Mouse (Mus musculus): ENCODE results near the gene AC131692.1. TPM values are rescaled to one million over a fixed set of nuclear protein-coding genes. Genes with fewer than 3 reads are reported as not detected.

AC131692.1 gene
- polyA plus RNA-seq, 1 experiment from 2014 or later, result 0.27 TPM

- Histone ChIP-seq H3K4me2 (peak overlapping the region; percentile 69), H3K27me3 (ENCODE audit: control insufficient read depth, insufficient read depth, low read length) (no peaks in the 10 kb centered on the region), H3K27ac (ENCODE audit: low read depth, low read length) (no peak overlapping the region), H3K4me1 (ENCODE audit: control insufficient read depth, insufficient read depth, low read length) (peaks cover 18% of the 10 kb centered on the region), H3K9ac (ENCODE audit: low read length) (peak overlapping the region; percentile 94), H3K9me3 (ENCODE audit: control insufficient read depth, low read length) (no peaks in the 10 kb centered on the region), H3K4me3 (ENCODE audit: low read depth, low read length) (peak overlapping the region; percentile 84), H3K36me3 (ENCODE audit: control insufficient read depth, insufficient read depth, low read length) (peaks cover 22% of the 10 kb centered on the region)
- no peak for ATAC-seq (ENCODE audit: low FRiP score)
- no peak for DNase-seq (ENCODE audit: low spot score, missing footprints)
- WGBS, result 61% methylated on average over 4 of the region's 4 CpGs
Measured at GRCm38 (mm10) chr19:6056696-6057095, 37.5 kb upstream of the AC131692.1 start.

- peak within 1 kb of the TSS; percentile 94 for H3K9ac ChIP-seq (ENCODE audit: low read length)
- peaks cover 26% of the 10 kb centered on the region for H3K4me1 ChIP-seq (ENCODE audit: control insufficient read depth, insufficient read depth, low read length)
- H3K27ac ChIP-seq (ENCODE audit: low read depth, low read length), result peak within 1 kb of the TSS; percentile 54; the same call in 1 of the 2 replicates
- DNase-seq (ENCODE audit: low spot score, missing footprints), result peak; percentile 100
- peak; percentile 86 for ATAC-seq (ENCODE audit: low FRiP score)
- peak within 1 kb of the TSS; percentile 69 for H3K4me2 ChIP-seq
- peak within 1 kb of the TSS; percentile 84 for H3K4me3 ChIP-seq (ENCODE audit: low read depth, low read length)
- no peaks in the 10 kb centered on the region for H3K9me3 ChIP-seq (ENCODE audit: control insufficient read depth, low read length)
- peaks cover 16% of the 10 kb centered on the region for H3K36me3 ChIP-seq (ENCODE audit: control insufficient read depth, insufficient read depth, low read length)
- under 1% methylated on average over 63 of the region's 63 CpGs for WGBS
- no peaks in the 10 kb centered on the region for H3K27me3 ChIP-seq (ENCODE audit: control insufficient read depth, insufficient read depth, low read length)
Measured at GRCm38 (mm10) chr19:6057313-6058096, 36.7 kb upstream of the AC131692.1 start, which contains the start of the genes Mrpl49 and Fau. Gene Mrpl49, minus strand, starts transcription at chr19:6057785. Gene Fau, plus strand, starts transcription at chr19:6057844.

GRCm38 (mm10) chr19:6058513-6058912 is 35.7 kb upstream of the AC131692.1 start:
- DNase-seq (ENCODE audit: low spot score, missing footprints) (no peak), ATAC-seq (ENCODE audit: low FRiP score) (no peak)
- Histone ChIP-seq H3K36me3 (ENCODE audit: control insufficient read depth, insufficient read depth, low read length) (peaks cover 9% of the 10 kb centered on the region), H3K9ac (ENCODE audit: low read length) (peak overlapping the region; percentile 94), H3K4me1 (ENCODE audit: control insufficient read depth, insufficient read depth, low read length) (peaks cover 29% of the 10 kb centered on the region), H3K27ac (ENCODE audit: low read depth, low read length) (no peak overlapping the region; the same call in 1 of the 2 replicates), H3K4me3 (ENCODE audit: low read depth, low read length) (peak overlapping the region; percentile 84), H3K9me3 (ENCODE audit: control insufficient read depth, low read length) (no peaks in the 10 kb centered on the region), H3K4me2 (peak overlapping the region; percentile 69), H3K27me3 (ENCODE audit: control insufficient read depth, insufficient read depth, low read length) (no peaks in the 10 kb centered on the region)
- WGBS, result 43% methylated on average over 5 of the region's 5 CpGs

GRCm38 (mm10) chr19:6058966-6059365 is 35.3 kb upstream of the AC131692.1 start:
- peaks cover 29% of the 10 kb centered on the region for H3K4me1 ChIP-seq (ENCODE audit: control insufficient read depth, insufficient read depth, low read length)
- no peak overlapping the region for H3K27ac ChIP-seq (ENCODE audit: low read depth, low read length)
- ATAC-seq (ENCODE audit: low FRiP score), result no peak
- DNase-seq (ENCODE audit: low spot score, missing footprints), result no peak
- H3K27me3 ChIP-seq (ENCODE audit: control insufficient read depth, insufficient read depth, low read length), result no peaks in the 10 kb centered on the region
- H3K4me3 ChIP-seq (ENCODE audit: low read depth, low read length), result peak overlapping the region; percentile 84; the same call in 1 of the 2 replicates
- peak overlapping the region; percentile 69 for H3K4me2 ChIP-seq
- no peaks in the 10 kb centered on the region for H3K9me3 ChIP-seq (ENCODE audit: control insufficient read depth, low read length)
- 85% methylated on average over 5 of the region's 5 CpGs for WGBS
- H3K36me3 ChIP-seq (ENCODE audit: control insufficient read depth, insufficient read depth, low read length), result peaks cover 7% of the 10 kb centered on the region
- H3K9ac ChIP-seq (ENCODE audit: low read length), result no peak overlapping the region

GRCm38 (mm10) chr19:6061021-6061533 is 33.1 kb upstream of the AC131692.1 start, which contains the start of gene Znhit2:
Gene Znhit2, plus strand, starts transcription at chr19:6061192.
- Histone ChIP-seq H3K36me3 (ENCODE audit: control insufficient read depth, insufficient read depth, low read length) (peaks cover 2% of the 10 kb centered on the region; the same call in 1 of the 2 replicates), H3K4me1 (ENCODE audit: control insufficient read depth, insufficient read depth, low read length) (peaks cover 30% of the 10 kb centered on the region), H3K27ac (ENCODE audit: low read depth, low read length) (peak within 1 kb of the TSS; percentile 92), H3K27me3 (ENCODE audit: control insufficient read depth, insufficient read depth, low read length) (no peaks in the 10 kb centered on the region), H3K9me3 (ENCODE audit: control insufficient read depth, low read length) (no peaks in the 10 kb centered on the region), H3K4me3 (ENCODE audit: low read depth, low read length) (peak within 1 kb of the TSS; percentile 86), H3K9ac (ENCODE audit: low read length) (peak within 1 kb of the TSS; percentile 95), H3K4me2 (peak within 1 kb of the TSS; percentile 93)
- ATAC-seq (ENCODE audit: low FRiP score), result peak; percentile 67
- peak; percentile 98 for DNase-seq (ENCODE audit: low spot score, missing footprints)
- WGBS, result under 1% methylated on average over 58 of the region's 58 CpGs

- Histone ChIP-seq H3K9me3 (ENCODE audit: control insufficient read depth, low read length) (no peaks in the 10 kb centered on the region), H3K27me3 (ENCODE audit: control insufficient read depth, insufficient read depth, low read length) (no peaks in the 10 kb centered on the region), H3K27ac (ENCODE audit: low read depth, low read length) (peak overlapping the region; percentile 92), H3K4me2 (peak overlapping the region; percentile 93), H3K9ac (ENCODE audit: low read length) (peak overlapping the region; percentile 95), H3K36me3 (ENCODE audit: control insufficient read depth, insufficient read depth, low read length) (peaks cover 2% of the 10 kb centered on the region; the same call in 1 of the 2 replicates), H3K4me3 (ENCODE audit: low read depth, low read length) (peak overlapping the region; percentile 86), H3K4me1 (ENCODE audit: control insufficient read depth, insufficient read depth, low read length) (peaks cover 31% of the 10 kb centered on the region)
- ATAC-seq (ENCODE audit: low FRiP score) (no peak), DNase-seq (ENCODE audit: low spot score, missing footprints) (peak; percentile 94)
- WGBS, result 1% methylated on average over 44 of the region's 44 CpGs
Measured at GRCm38 (mm10) chr19:6061641-6062302, 32.4 kb upstream of the AC131692.1 start.

GRCm38 (mm10) chr19:6062418-6062817 is 31.8 kb upstream of the AC131692.1 start:
- whole genome bisulfite sequencing, result 73% methylated on average over 5 of the region's 5 CpGs
- H3K27me3 ChIP-seq (ENCODE audit: control insufficient read depth, insufficient read depth, low read length), result no peaks in the 10 kb centered on the region
- H3K9me3 ChIP-seq (ENCODE audit: control insufficient read depth, low read length), result no peaks in the 10 kb centered on the region
- H3K36me3 ChIP-seq (ENCODE audit: control insufficient read depth, insufficient read depth, low read length), result peaks cover 2% of the 10 kb centered on the region; the same call in 1 of the 2 replicates
- H3K27ac ChIP-seq (ENCODE audit: low read depth, low read length), result no peak overlapping the region
- ATAC-seq (ENCODE audit: low FRiP score) (no peak), DNase-seq (ENCODE audit: low spot score, missing footprints) (no peak)
- H3K4me3 ChIP-seq (ENCODE audit: low read depth, low read length), result peak overlapping the region; percentile 86
- peak overlapping the region; percentile 93 for H3K4me2 ChIP-seq
- peaks cover 34% of the 10 kb centered on the region for H3K4me1 ChIP-seq (ENCODE audit: control insufficient read depth, insufficient read depth, low read length)
- peak overlapping the region; percentile 95 for H3K9ac ChIP-seq (ENCODE audit: low read length)

GRCm38 (mm10) chr19:6063081-6063480 is 31.1 kb upstream of the AC131692.1 start:
- Histone ChIP-seq H3K27me3 (ENCODE audit: control insufficient read depth, insufficient read depth, low read length) (no peaks in the 10 kb centered on the region), H3K27ac (ENCODE audit: low read depth, low read length) (no peak overlapping the region), H3K4me1 (ENCODE audit: control insufficient read depth, insufficient read depth, low read length) (peaks cover 37% of the 10 kb centered on the region), H3K9ac (ENCODE audit: low read length) (no peak overlapping the region), H3K4me2 (no peak overlapping the region), H3K9me3 (ENCODE audit: control insufficient read depth, low read length) (no peaks in the 10 kb centered on the region), H3K4me3 (ENCODE audit: low read depth, low read length) (no peak overlapping the region), H3K36me3 (ENCODE audit: control insufficient read depth, insufficient read depth, low read length) (peaks cover 2% of the 10 kb centered on the region; the same call in 1 of the 2 replicates)
- ATAC-seq (ENCODE audit: low FRiP score), result no peak
- 92% methylated on average over 6 of the region's 6 CpGs for WGBS
- no peak for DNase-seq (ENCODE audit: low spot score, missing footprints)
